Mouse (Mus musculus) embryonic facial prominence, embryonic 12.5 days (tissue): ENCODE results near the gene Tgm7. TPM values are rescaled to one million over a fixed set of nuclear protein-coding genes. Genes with fewer than 3 reads are reported as not detected.

ENCODE experiments used
- ATAC-seq: fragments of 200-750 bp; cut with Nextera tagmentation; 2 replicates; pipeline ENCODE4 v1.8.0; 2017; ENCODE audit not compliant: insufficient number of reproducible peaks, insufficient read depth, low FRiP score, low TSS enrichment
- H3K27ac ChIP-seq: fragments of 300-500 bp; sonication (generic); 2 replicates; pipeline ENCODE4 v1.5.1; 2016; ENCODE audit warnings: mild to moderate bottlenecking
- H3K27me3 ChIP-seq: fragments of 300-500 bp; sonication (generic); 2 replicates; pipeline ENCODE4 v1.6.1; 2016; ENCODE audit warnings: mild to moderate bottlenecking, moderate library complexity
- H3K36me3 ChIP-seq: fragments of 300-500 bp; sonication (generic); 2 replicates; pipeline ENCODE4 v1.6.1; 2016; ENCODE audit warnings: mild to moderate bottlenecking
- H3K4me1 ChIP-seq: fragments of 300-500 bp; sonication (generic); 2 replicates; pipeline ENCODE4 v1.6.1; 2016
- H3K4me2 ChIP-seq: fragments of 300-500 bp; sonication (generic); replicated peaks from 2 replicates; pipeline ENCODE4 v1.6.1; 2016; ENCODE audit warnings: mild to moderate bottlenecking, moderate library complexity
- H3K4me3 ChIP-seq: fragments of 300-500 bp; sonication (generic); 2 replicates; pipeline ENCODE4 v1.5.1; 2016; ENCODE audit warnings: mild to moderate bottlenecking
- H3K9ac ChIP-seq: fragments of 300-500 bp; sonication (generic); 2 replicates; pipeline ENCODE4 v1.6.1; 2016; ENCODE audit warnings: mild to moderate bottlenecking, moderate library complexity
- H3K9me3 ChIP-seq: fragments of 300-500 bp; sonication (generic); 2 replicates; pipeline ENCODE4 v1.6.1; 2016; ENCODE audit warnings: mild to moderate bottlenecking, moderate library complexity
- WGBS: fragments of 180-500 bp; shearing (Covaris S2); methylation state at CpG from one replicate; pipeline ENCODE4 v1.1.7; 2016; 5-methylcytosine and 5-hydroxymethylcytosine counted together
- polyA plus RNA-seq: library from polyadenylated mRNA; unstranded; fragments of >200 nt; fragmentation: Nextera tagmentation; extraction: Ambion mirVana; gene quantifications from 2 replicates; pipeline ENCODE4 v1.2.1, GENCODE M21; 2016

Gene Tgm7
- polyA plus RNA-seq, 1 experiment from 2014 or later = not detected

GRCm38 (mm10) chr2:121069506-121069905 lies 40.1 kb downstream of the Tgm7 start:
- no peak for ATAC-seq
- 75% methylated on average over 6 of the region's 6 CpGs for WGBS

GRCm38 (mm10) chr2:121067116-121067515 lies 42.5 kb downstream of the Tgm7 start:
- Histone ChIP-seq H3K9ac (no peak overlapping the region), H3K27me3 (no peaks in the 10 kb centered on the region), H3K27ac (no peak overlapping the region), H3K36me3 (no peaks in the 10 kb centered on the region), H3K9me3 (no peaks in the 10 kb centered on the region), H3K4me1 (no peaks in the 10 kb centered on the region), H3K4me2 (no peak overlapping the region), H3K4me3 (no peak overlapping the region)
- 62% methylated on average over 4 of the region's 4 CpGs for WGBS
- no peak for ATAC-seq

More at GRCm38 (mm10) chr2:121069506-121069905, 40.1 kb downstream of the Tgm7 start:
- Histone ChIP-seq H3K9me3 (no peaks in the 10 kb centered on the region), H3K36me3 (no peaks in the 10 kb centered on the region), H3K4me1 (no peaks in the 10 kb centered on the region), H3K9ac (no peak overlapping the region), H3K27me3 (no peaks in the 10 kb centered on the region), H3K4me2 (no peak overlapping the region), H3K27ac (no peak overlapping the region), H3K4me3 (no peak overlapping the region)

GRCm38 (mm10) chr2:121061315-121061714 lies 48.3 kb downstream of the Tgm7 start:
- Histone ChIP-seq H3K27ac (no peak overlapping the region), H3K9me3 (no peaks in the 10 kb centered on the region), H3K4me1 (no peaks in the 10 kb centered on the region), H3K27me3 (no peaks in the 10 kb centered on the region), H3K36me3 (no peaks in the 10 kb centered on the region), H3K9ac (no peak overlapping the region), H3K4me3 (no peak overlapping the region), H3K4me2 (no peak overlapping the region)
- WGBS = 86% methylated on average over 2 of the region's 2 CpGs
- no peak for ATAC-seq

GRCm38 (mm10) chr2:121057997-121058396 lies 51.6 kb downstream of the Tgm7 start:
- Histone ChIP-seq H3K9me3 (no peaks in the 10 kb centered on the region), H3K4me1 (no peaks in the 10 kb centered on the region)
- WGBS = 71% methylated on average over 6 of the region's 6 CpGs

GRCm38 (mm10) chr2:121055915-121056314 lies 53.7 kb downstream of the Tgm7 start:
- no peaks in the 10 kb centered on the region for H3K36me3 ChIP-seq
- H3K4me2 ChIP-seq = no peak overlapping the region
- no peaks in the 10 kb centered on the region for H3K4me1 ChIP-seq
- H3K9ac ChIP-seq = no peak overlapping the region
- no peak for ATAC-seq
- no peak overlapping the region for H3K4me3 ChIP-seq
- H3K27me3 ChIP-seq = no peaks in the 10 kb centered on the region
- H3K9me3 ChIP-seq = no peaks in the 10 kb centered on the region
- 90% methylated on average over 6 of the region's 6 CpGs for WGBS
- H3K27ac ChIP-seq = no peak overlapping the region

More at GRCm38 (mm10) chr2:121057997-121058396, 51.6 kb downstream of the Tgm7 start:
- no peak for ATAC-seq
- Histone ChIP-seq H3K36me3 (no peaks in the 10 kb centered on the region), H3K27me3 (no peaks in the 10 kb centered on the region), H3K4me2 (no peak overlapping the region), H3K4me3 (no peak overlapping the region), H3K9ac (no peak overlapping the region), H3K27ac (no peak overlapping the region)

GRCm38 (mm10) chr2:121054060-121054459 lies 55.5 kb downstream of the Tgm7 start:
- Histone ChIP-seq H3K4me2 (no peak overlapping the region), H3K9me3 (no peaks in the 10 kb centered on the region), H3K27ac (no peak overlapping the region), H3K4me3 (no peak overlapping the region), H3K27me3 (no peaks in the 10 kb centered on the region), H3K9ac (no peak overlapping the region), H3K4me1 (no peaks in the 10 kb centered on the region), H3K36me3 (no peaks in the 10 kb centered on the region)
- no peak for ATAC-seq
- 71% methylated on average over 2 of the region's 2 CpGs for WGBS

GRCm38 (mm10) chr2:121052176-121052575 lies 57.4 kb downstream of the Tgm7 start:
- Histone ChIP-seq H3K9ac (no peak overlapping the region), H3K4me3 (no peak overlapping the region), H3K4me1 (no peaks in the 10 kb centered on the region), H3K27ac (no peak overlapping the region), H3K27me3 (no peaks in the 10 kb centered on the region), H3K9me3 (no peaks in the 10 kb centered on the region), H3K4me2 (no peak overlapping the region), H3K36me3 (no peaks in the 10 kb centered on the region)
- no peak for ATAC-seq
- 92% methylated on average over 5 of the region's 5 CpGs for WGBS

GRCm38 (mm10) chr2:121045653-121046052 lies 63.9 kb downstream of the Tgm7 start:
- H3K9ac ChIP-seq = no peak overlapping the region
- WGBS = 79% methylated on average over 4 of the region's 4 CpGs
- no peaks in the 10 kb centered on the region for H3K4me1 ChIP-seq
- H3K9me3 ChIP-seq = no peaks in the 10 kb centered on the region
- no peak overlapping the region for H3K4me2 ChIP-seq
- H3K4me3 ChIP-seq = no peak overlapping the region
- no peaks in the 10 kb centered on the region for H3K27me3 ChIP-seq
- ATAC-seq = no peak
- H3K36me3 ChIP-seq = no peaks in the 10 kb centered on the region
- no peak overlapping the region for H3K27ac ChIP-seq

Other genes starting within 250 kb of the Tgm7 start
- gene Ubr1, start 139.1 kb downstream of the Tgm7 start, polyA plus RNA-seq = 28.5 and 29.3 TPM in 2 replicates
- gene Tmem62, start 132.8 kb downstream of the Tgm7 start, polyA plus RNA-seq = 2.3 and 2.9 TPM in 2 replicates
- gene Ccndbp1, start 101.4 kb downstream of the Tgm7 start, polyA plus RNA-seq = 41.6 and 41.7 TPM in 2 replicates
- gene Epb42, start 72.7 kb downstream of the Tgm7 start, polyA plus RNA-seq = 5.0 and 6.1 TPM in 2 replicates
- not detected in 2 replicates for gene Tgm5, start 24.0 kb downstream of the Tgm7 start, polyA plus RNA-seq
- gene Adal, start 30.6 kb upstream of the Tgm7 start, polyA plus RNA-seq = 22.8 and 23.6 TPM in 2 replicates
- gene Lcmt2, start 30.9 kb upstream of the Tgm7 start, polyA plus RNA-seq = 23.1 and 25.4 TPM in 2 replicates
- gene Tubgcp4, start 60.9 kb upstream of the Tgm7 start, polyA plus RNA-seq = 76.4 and 88.6 TPM in 2 replicates
- 11.4 and 11.6 TPM in 2 replicates for gene Zscan29, start 61.3 kb upstream of the Tgm7 start, polyA plus RNA-seq
- 125 and 128 TPM in 2 replicates for gene Trp53bp1, start 161.6 kb upstream of the Tgm7 start, polyA plus RNA-seq
- gene Map1a, start 179.8 kb upstream of the Tgm7 start, polyA plus RNA-seq = 3.9 and 4.4 TPM in 2 replicates
- gene Ppip5k1, start 245.6 kb upstream of the Tgm7 start, polyA plus RNA-seq = 13.4 and 13.9 TPM in 2 replicates
- 10.2 and 13.0 TPM in 2 replicates for gene Ckmt1, start 247.9 kb upstream of the Tgm7 start, polyA plus RNA-seq